Mouse (Mus musculus) limb, embryonic 11.5 days (tissue): Measurements from ENCODE around the gene Chd1l. TPM values are rescaled to one million over a fixed set of nuclear protein-coding genes. Genes with fewer than 3 reads are reported as not detected.
A peak's percentile ranks its signal among the peaks of the same experiment; 100 is the strongest.

Source experiments
- ATAC-seq: fragments of 200-750 bp; cut with Nextera tagmentation; 2 replicates; pipeline ENCODE4 v1.8.0; 2017; ENCODE audit warnings: low read depth; ENCODE audit not compliant: insufficient number of reproducible peaks, low FRiP score, low TSS enrichment
- DNase-seq: peaks from one replicate; pipeline ENCODE4 v3.0.0-alpha.2; 2015; ENCODE audit warnings: low spot score
- H3K27ac ChIP-seq: fragments of 300-500 bp; sonication (generic); replicated peaks from 2 replicates; pipeline ENCODE4 v1.5.1; 2014; ENCODE audit warnings: low read depth, mild to moderate bottlenecking, low read length
- H3K27me3 ChIP-seq: fragments of 300-500 bp; sonication (generic); 2 replicates; pipeline ENCODE4 v1.6.1; 2014; ENCODE audit warnings: mild to moderate bottlenecking, low read length, mixed read lengths; ENCODE audit not compliant: control insufficient read depth, insufficient read depth
- H3K36me3 ChIP-seq: fragments of 300-500 bp; sonication (generic); 2 replicates; pipeline ENCODE4 v1.6.1; 2014; ENCODE audit warnings: mild to moderate bottlenecking, low read length, moderate library complexity, mixed read lengths; ENCODE audit not compliant: control insufficient read depth, insufficient read depth
- H3K4me1 ChIP-seq: fragments of 300-500 bp; sonication (generic); 2 replicates; pipeline ENCODE4 v1.6.1; 2014; ENCODE audit warnings: low read length, mixed read lengths; ENCODE audit not compliant: control insufficient read depth, insufficient read depth
- H3K4me2 ChIP-seq: fragments of 300-500 bp; sonication (generic); 2 replicates; pipeline ENCODE4 v1.6.1; 2014; ENCODE audit warnings: low read depth, mild to moderate bottlenecking, moderate library complexity; ENCODE audit not compliant: severe bottlenecking
- H3K4me3 ChIP-seq: fragments of 300-500 bp; sonication (generic); 2 replicates; pipeline ENCODE4 v1.5.1; 2014; ENCODE audit warnings: low read depth, low read length
- H3K9ac ChIP-seq: fragments of 300-500 bp; sonication (generic); 2 replicates; pipeline ENCODE4 v1.6.1; 2014; ENCODE audit warnings: mild to moderate bottlenecking, low read length
- H3K9me3 ChIP-seq: fragments of 300-500 bp; sonication (generic); 2 replicates; pipeline ENCODE4 v1.6.1; 2016; ENCODE audit warnings: low read length; ENCODE audit not compliant: control insufficient read depth
- WGBS: fragments of 180-500 bp; shearing (Covaris S2); extraction: QIAGEN DNeasy Blood & Tissue Kit; methylation state at CpG from one replicate; pipeline ENCODE4 v1.1.7; 2014; 5-methylcytosine and 5-hydroxymethylcytosine counted together
- polyA plus RNA-seq: library from polyadenylated mRNA; unstranded; fragments of >200 nt; fragmentation: Nextera tagmentation; extraction: Ambion mirVana; gene quantifications from 2 replicates; pipeline ENCODE4 v1.2.1, GENCODE M21; 2014

Chd1l gene
- polyA plus RNA-seq, 1 experiment from 2014 or later: 21.5 TPM

DNA sequence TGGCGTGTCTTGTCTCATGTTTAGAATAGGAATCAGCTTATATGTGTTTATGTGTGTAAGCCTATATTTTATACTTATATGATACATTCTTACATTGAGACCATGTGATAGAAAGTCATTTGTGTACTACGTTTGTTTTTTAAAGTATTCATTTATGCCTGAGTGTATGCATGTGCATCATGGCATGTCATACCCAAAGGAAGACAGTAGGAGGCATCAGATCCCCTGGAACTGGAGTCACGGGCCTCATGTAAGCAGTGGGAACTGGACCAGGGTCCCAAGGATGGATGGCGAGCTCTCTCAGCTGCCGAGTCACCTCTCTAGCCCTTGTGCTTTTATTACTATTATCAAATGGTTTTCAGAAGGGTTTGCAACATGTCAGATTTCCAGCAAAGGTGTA lies 74.3 kb downstream of the Chd1l start:
- Histone ChIP-seq H3K4me3 (no peak overlapping the region), H3K27ac (no peak overlapping the region), H3K9me3 (no peaks in the 10 kb centered on the region), H3K4me2 (no peak overlapping the region), H3K27me3 (no peaks in the 10 kb centered on the region), H3K4me1 (no peaks in the 10 kb centered on the region), H3K9ac (no peak overlapping the region), H3K36me3 (no peaks in the 10 kb centered on the region)
- DNase-seq: no peak
- ATAC-seq: no peak
- 87% methylated on average over 5 of the region's 5 CpGs for WGBS

DNA sequence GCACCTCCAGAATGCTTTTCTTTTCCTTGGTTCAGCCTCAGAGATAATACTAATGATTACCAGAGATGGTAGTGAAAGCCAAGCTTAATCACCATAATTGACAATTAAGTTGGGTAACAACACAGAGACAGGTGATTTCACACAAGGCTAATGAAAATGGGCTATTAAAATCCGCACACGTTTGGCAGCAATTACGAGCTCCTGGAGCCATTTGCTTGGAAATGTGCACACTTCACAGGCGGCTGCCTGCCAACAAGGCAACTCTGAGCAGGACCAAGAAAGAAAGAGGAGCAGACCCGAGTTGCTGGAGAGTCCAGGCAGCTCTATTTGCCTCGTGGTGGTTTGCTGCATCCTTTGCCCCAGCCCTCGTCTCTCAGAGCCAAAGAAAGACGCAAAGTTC lies 84.5 kb downstream of the Chd1l start:
- H3K4me2 ChIP-seq: no peak overlapping the region
- no peaks in the 10 kb centered on the region for H3K9me3 ChIP-seq
- ATAC-seq (no peak), DNase-seq (no peak)
- H3K4me1 ChIP-seq: no peaks in the 10 kb centered on the region
- 48% methylated on average over 8 of the region's 8 CpGs for WGBS
- no peak overlapping the region for H3K9ac ChIP-seq
- H3K27ac ChIP-seq: no peak overlapping the region
- H3K27me3 ChIP-seq: no peaks in the 10 kb centered on the region
- no peaks in the 10 kb centered on the region for H3K36me3 ChIP-seq
- no peak overlapping the region for H3K4me3 ChIP-seq

DNA sequence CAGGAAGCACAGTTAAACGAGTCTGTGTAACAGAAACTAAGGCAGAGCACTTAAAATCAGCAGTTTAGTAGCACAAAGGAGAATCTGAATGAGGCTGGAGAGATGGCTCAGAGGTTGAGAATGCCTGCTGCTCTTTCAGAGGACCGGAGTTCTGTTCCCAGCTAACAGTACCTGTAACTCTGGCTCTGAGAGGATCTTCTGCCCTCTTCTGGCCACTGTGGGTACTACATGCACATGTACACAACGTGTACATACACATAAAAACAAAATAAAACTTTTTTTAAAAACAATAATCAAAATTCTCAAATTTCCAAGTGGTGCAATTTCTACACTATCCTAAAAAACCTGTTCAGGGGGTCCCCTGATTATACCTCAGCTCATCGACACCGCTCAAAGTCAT lies 85.2 kb downstream of the Chd1l start:
- 70% methylated on average over 5 of the region's 5 CpGs for WGBS
- no peak for ATAC-seq
- Histone ChIP-seq H3K4me3 (no peak overlapping the region), H3K36me3 (no peaks in the 10 kb centered on the region), H3K9me3 (no peaks in the 10 kb centered on the region), H3K27ac (no peak overlapping the region), H3K9ac (no peak overlapping the region), H3K27me3 (no peaks in the 10 kb centered on the region), H3K4me2 (no peak overlapping the region), H3K4me1 (no peaks in the 10 kb centered on the region)
- peak; percentile 56 for DNase-seq

DNA sequence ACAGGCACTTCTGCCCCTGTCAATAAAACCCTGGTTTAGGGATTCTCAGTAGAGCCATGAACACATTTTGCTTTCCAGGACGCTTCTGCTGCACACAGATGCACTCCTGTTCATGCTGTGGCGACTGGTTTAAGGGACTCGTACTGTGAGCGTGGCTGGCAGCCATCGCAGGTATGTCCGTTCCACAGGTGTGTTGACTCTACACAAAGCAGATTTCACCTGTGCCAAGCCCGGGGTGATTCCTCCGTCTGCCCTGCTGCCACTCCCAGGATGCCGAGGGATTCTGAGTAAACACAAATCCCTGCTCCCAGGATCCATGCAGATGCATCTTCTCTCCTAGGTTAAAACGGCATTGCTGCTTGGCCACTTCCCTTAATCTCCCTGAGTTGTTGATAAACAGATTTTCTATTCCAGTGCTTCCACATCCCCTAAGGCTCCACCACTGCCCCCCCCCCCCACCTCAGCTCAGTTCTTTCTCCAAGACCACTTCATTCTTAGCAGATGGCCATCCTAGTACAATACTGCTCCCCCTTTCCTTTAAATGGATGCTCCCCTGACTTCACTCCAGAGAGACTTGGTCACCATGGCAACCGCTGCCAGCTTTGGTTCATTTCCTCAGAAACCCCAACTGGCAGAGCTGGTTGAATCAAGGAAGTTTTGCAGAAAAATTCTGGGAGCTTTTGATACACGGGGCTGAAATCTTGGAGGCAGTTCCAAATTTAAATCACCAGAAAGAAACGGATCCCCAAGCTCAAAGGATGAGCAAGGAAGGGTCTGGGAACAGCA lies 87.9 kb downstream of the Chd1l start:
- Histone ChIP-seq H3K4me1 (no peaks in the 10 kb centered on the region), H3K36me3 (no peaks in the 10 kb centered on the region), H3K9ac (no peak overlapping the region), H3K27ac (no peak overlapping the region), H3K4me2 (no peak overlapping the region), H3K27me3 (no peaks in the 10 kb centered on the region), H3K4me3 (no peak overlapping the region), H3K9me3 (no peaks in the 10 kb centered on the region)
- ATAC-seq: no peak
- 82% methylated on average over 13 of the region's 13 CpGs for WGBS
- no peak for DNase-seq

DNA sequence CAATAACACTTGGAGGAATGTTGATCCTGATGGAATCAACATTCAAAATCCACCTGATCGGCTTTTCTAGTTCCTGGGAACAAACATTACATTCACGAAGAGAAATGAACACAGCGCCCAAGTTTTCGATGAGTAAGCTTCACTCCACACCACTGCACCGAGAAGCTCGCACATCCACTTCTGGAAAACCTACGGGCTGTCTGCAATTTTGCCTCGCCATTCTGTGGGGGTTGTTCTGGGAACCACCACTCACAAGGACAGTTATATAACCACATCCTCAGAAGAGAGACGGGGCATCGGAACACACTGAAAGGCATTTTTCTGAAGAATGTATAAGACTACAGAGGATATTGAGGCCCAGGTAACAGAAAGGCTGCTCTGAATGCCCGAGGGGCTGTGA lies 90.1 kb downstream of the Chd1l start:
- no peak for DNase-seq
- Histone ChIP-seq H3K9ac (no peak overlapping the region), H3K27me3 (no peaks in the 10 kb centered on the region), H3K4me1 (no peaks in the 10 kb centered on the region), H3K4me2 (no peak overlapping the region), H3K27ac (no peak overlapping the region), H3K4me3 (no peak overlapping the region), H3K36me3 (no peaks in the 10 kb centered on the region), H3K9me3 (no peaks in the 10 kb centered on the region)
- 96% methylated on average over 11 of the region's 11 CpGs for WGBS
- ATAC-seq: no peak

DNA sequence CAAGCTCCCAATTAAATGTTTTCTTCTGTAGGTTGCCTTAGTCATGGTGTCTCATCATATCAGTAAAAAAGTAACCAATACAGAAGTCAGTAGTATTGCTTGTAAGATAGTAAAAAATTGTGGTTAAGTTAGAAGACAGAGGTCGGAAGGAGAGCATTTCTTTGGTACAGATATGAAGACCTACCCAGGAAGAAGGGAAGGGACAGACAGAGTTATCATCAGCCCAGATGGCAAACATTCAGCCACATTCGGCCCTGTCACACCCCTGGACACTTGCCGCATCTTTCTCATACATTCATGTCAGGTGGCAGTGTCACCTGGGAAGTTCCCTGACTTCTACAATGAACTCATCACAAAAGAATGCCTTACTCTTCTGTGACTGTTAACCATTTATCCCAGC lies 97.7 kb downstream of the Chd1l start:
- WGBS: 90% methylated on average over 3 of the region's 3 CpGs

More for the DNA sequence above, 97.7 kb downstream of the Chd1l start:
- Histone ChIP-seq H3K4me1 (peaks cover 5% of the 10 kb centered on the region; the same call in 1 of the 2 replicates), H3K4me2 (no peak overlapping the region), H3K27ac (no peak overlapping the region), H3K27me3 (no peaks in the 10 kb centered on the region), H3K4me3 (no peak overlapping the region), H3K9me3 (no peaks in the 10 kb centered on the region), H3K9ac (no peak overlapping the region), H3K36me3 (no peaks in the 10 kb centered on the region)
- DNase-seq (no peak), ATAC-seq (no peak)

Other genes starting within 250 kb of the Chd1l start
- gene Olfr1402, start 188.2 kb downstream of the Chd1l start, polyA plus RNA-seq: not detected in 2 replicates
- gene Fmo5, start 18.6 kb upstream of the Chd1l start, polyA plus RNA-seq: 1.0 and 1.3 TPM in 2 replicates
- 4.3 and 5.4 TPM in 2 replicates for gene Prkab2, start 48.0 kb upstream of the Chd1l start, polyA plus RNA-seq
- not detected in 2 replicates for gene Gm17651, start 64.5 kb upstream of the Chd1l start, polyA plus RNA-seq